Mouse (Mus musculus) thymus, adult 2 months (tissue): Measurements from ENCODE around the gene Maml3. TPM values are rescaled to one million over a fixed set of nuclear protein-coding genes. Genes with fewer than 3 reads are reported as not detected.

Experiments
- DNase-seq: peaks from one replicate; pipeline ENCODE4 v3.0.0; 2021
- H3K27ac ChIP-seq: fragments of 200-500 bp; 2 replicates; pipeline ENCODE4 v1.5.1; 2012; ENCODE audit warnings: low read length, control low read depth; ENCODE audit not compliant: control insufficient read depth, insufficient read depth
- H3K27me3 ChIP-seq: fragments of 200-500 bp; 2 replicates; pipeline ENCODE4 v1.6.1; 2012; ENCODE audit warnings: mild to moderate bottlenecking, low read length, moderate library complexity, mixed read lengths; ENCODE audit not compliant: control insufficient read depth, insufficient read depth
- H3K36me3 ChIP-seq: fragments of 200-500 bp; 2 replicates; pipeline ENCODE4 v1.6.1; 2012; ENCODE audit warnings: mild to moderate bottlenecking, low read length, moderate library complexity; ENCODE audit not compliant: control insufficient read depth, insufficient read depth
- H3K4me1 ChIP-seq: fragments of 200-500 bp; replicated peaks from 2 replicates; pipeline ENCODE4 v1.6.1; 2012; ENCODE audit warnings: low read length; ENCODE audit not compliant: control insufficient read depth, insufficient read depth
- H3K4me3 ChIP-seq: fragments of 200-500 bp; 2 replicates; pipeline ENCODE4 v1.5.1; 2012; ENCODE audit warnings: mild to moderate bottlenecking, low read length, control low read depth, moderate library complexity; ENCODE audit not compliant: control insufficient read depth, insufficient read depth
- CTCF ChIP-seq: fragments of 200-500 bp; IDR thresholded peaks from 2 replicates; pipeline ENCODE4 v1.5.1; 2012; ENCODE audit warnings: mild to moderate bottlenecking, control low read depth, low read length, moderate library complexity, borderline replicate concordance; ENCODE audit not compliant: control insufficient read depth, poor library complexity, insufficient read depth; ENCODE audit errors: extremely low read depth
- POLR2A ChIP-seq: fragments of 200-500 bp; IDR thresholded peaks from 2 replicates; pipeline ENCODE4 v1.6.1; 2012; ENCODE audit warnings: mild to moderate bottlenecking, low read length, control low read depth, moderate library complexity; ENCODE audit not compliant: control insufficient read depth, poor library complexity, insufficient read depth; ENCODE audit errors: extremely low read depth
- WGBS: fragments of 180-500 bp; shearing (Covaris S2); methylation state at CpG from one replicate; pipeline ENCODE4 v1.1.7; 2018; 5-methylcytosine and 5-hydroxymethylcytosine counted together
- polyA plus RNA-seq: library from polyadenylated mRNA; depleted of rRNA; stranded (reverse); fragments of >200 nt; gene quantifications from 2 replicates; pipeline ENCODE4 v1.2.3, GENCODE M21; 2012

The Maml3 gene
- polyA plus RNA-seq, 1 experiment, result 3.5 TPM

DNA sequence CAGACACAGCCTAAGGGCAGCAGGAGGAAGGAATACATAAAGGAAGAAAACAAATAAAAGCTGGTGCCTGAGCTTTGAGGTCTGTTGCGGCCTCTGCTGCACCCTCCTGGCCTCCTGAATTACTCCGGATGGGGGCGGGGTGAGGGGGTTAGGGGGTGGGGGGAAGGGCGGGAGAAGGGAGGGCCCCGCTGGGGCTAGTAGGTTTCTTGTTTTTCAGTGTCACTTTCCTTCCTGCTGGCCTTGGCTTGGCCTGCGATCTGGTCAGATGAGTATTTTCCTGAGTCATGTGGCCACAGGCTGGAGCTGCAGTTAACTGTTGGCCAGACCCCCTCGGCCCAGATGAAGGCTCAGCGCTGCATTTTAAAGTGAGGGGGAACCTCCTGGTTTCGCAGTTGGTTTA, 452.2 kb downstream of the Maml3 start:
- Histone ChIP-seq H3K27me3 (no peaks in the 10 kb centered on the region), H3K4me3 (peak overlapping the region; percentile 31), H3K4me1 (peaks cover 38% of the 10 kb centered on the region)

DNA sequence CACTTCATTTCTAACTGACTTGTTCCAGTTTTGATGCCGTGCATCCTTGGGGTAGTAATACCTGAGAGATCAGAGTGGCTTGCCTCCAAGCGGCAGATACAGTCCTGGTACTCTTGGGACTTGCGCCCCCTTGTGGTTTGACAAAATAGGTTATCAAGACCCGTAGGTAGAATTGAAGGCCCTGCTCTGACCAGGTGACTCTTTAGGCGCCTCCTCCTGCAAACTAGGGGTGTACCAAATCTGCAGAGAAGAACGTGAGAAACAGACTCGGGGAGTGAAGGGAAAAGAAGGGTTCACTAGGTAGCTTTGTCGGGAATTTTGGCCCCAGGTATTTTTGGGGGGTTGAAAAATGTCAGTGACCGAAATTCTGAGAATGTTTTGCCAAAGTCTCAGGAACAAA, 452.6 kb downstream of the Maml3 start:
- H3K4me3 ChIP-seq, result peak overlapping the region; percentile 20; the same call in 1 of the 2 replicates
- TF ChIP-seq POLR2A, result no peak
- no peak for TF ChIP-seq CTCF
- under 1% methylated on average over 9 of the region's 9 CpGs for WGBS

More for the DNA sequence above, 452.2 kb downstream of the Maml3 start:
- Histone ChIP-seq H3K36me3 (no peaks in the 10 kb centered on the region), H3K27ac (peak overlapping the region; percentile 87)
- WGBS, result under 1% methylated on average over 9 of the region's 9 CpGs
- TF ChIP-seq POLR2A (0 out of 2 replicates have a peak, but pooled peaks have one; percentile 37), CTCF (no peak)
- peak; percentile 50 for DNase-seq

DNA sequence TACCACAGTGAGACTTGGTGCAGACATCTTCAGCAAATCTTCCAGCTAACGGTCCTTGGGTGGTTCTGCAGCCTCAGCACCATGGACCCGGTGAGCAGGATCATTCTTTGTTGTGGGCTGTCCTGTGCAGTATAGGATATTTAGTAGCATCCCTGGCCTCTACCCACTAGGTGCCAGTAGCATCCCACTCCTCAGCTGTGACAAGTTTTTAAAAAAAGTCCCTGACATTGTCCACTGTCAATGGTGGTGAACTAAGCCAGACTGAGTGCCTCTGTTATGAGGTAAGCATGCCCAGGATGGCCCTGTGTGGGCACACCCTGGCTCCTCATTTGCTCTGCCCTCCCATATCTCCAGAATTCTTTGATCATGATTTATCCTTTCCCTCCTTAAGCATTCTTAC, 453.7 kb downstream of the Maml3 start:
- DNase-seq, result no peak
- no peak for TF ChIP-seq CTCF
- no peak for TF ChIP-seq POLR2A
- 83% methylated on average over 2 of the region's 2 CpGs for WGBS

More for the DNA sequence above, 452.6 kb downstream of the Maml3 start:
- H3K27ac ChIP-seq, result peak overlapping the region; percentile 87
- no peaks in the 10 kb centered on the region for H3K36me3 ChIP-seq
- H3K4me1 ChIP-seq, result peaks cover 38% of the 10 kb centered on the region
- DNase-seq, result peak; percentile 87
- no peaks in the 10 kb centered on the region for H3K27me3 ChIP-seq

DNA sequence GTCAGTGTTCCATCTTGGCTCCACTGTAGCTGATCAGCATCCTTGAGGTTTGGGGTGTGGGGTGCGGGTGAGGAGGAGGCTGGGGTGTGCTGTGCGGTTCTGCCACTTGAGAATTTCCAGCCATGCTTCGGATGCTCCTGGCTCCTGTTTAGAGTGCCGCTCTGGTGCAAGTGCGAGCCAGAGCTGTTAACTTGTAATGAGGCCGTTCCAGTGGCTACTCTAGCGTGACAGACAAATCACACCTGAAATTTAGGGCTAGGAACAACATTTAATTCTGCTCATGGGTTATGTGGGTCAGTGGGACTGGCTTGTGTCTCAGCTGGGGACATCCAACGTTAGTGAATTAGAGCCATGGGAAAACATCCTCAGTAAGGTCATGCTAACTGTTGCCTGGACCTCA, 454.9 kb downstream of the Maml3 start:
- Histone ChIP-seq H3K27me3 (no peaks in the 10 kb centered on the region), H3K27ac (no peak overlapping the region), H3K4me1 (peaks cover 23% of the 10 kb centered on the region), H3K36me3 (no peaks in the 10 kb centered on the region), H3K4me3 (no peak overlapping the region)
- DNase-seq, result no peak
- no peak for TF ChIP-seq CTCF
- TF ChIP-seq POLR2A, result no peak
- WGBS, result 93% methylated on average over 8 of the region's 8 CpGs

More for the DNA sequence above, 453.7 kb downstream of the Maml3 start:
- H3K4me3 ChIP-seq, result no peak overlapping the region
- H3K36me3 ChIP-seq, result no peaks in the 10 kb centered on the region
- no peak overlapping the region for H3K27ac ChIP-seq
- H3K27me3 ChIP-seq, result no peaks in the 10 kb centered on the region
- peaks cover 33% of the 10 kb centered on the region for H3K4me1 ChIP-seq

DNA sequence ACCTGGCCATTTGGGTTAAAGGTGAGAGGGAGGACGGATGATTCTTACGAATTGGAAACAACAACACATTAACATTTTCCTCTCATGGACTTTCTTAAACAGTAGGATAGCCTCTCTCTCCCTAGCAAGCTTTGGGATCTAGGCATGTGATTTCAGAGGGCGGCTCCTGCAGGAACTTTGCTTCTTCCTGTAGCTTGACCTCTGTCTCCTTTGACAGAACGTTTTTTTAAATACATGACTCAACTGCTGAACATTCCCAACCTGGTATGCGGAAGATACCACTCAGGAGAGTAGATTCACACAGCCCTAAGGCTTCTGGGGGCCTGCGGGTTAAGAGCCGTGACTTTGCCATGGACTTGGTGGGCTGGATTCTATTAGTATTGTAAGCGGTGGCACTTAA, 455.4 kb downstream of the Maml3 start:
- no peak for DNase-seq
- 95% methylated on average over 8 of the region's 8 CpGs for WGBS
- TF ChIP-seq CTCF (no peak), POLR2A (no peak)
- no peak overlapping the region for H3K27ac ChIP-seq
- no peaks in the 10 kb centered on the region for H3K27me3 ChIP-seq
- no peaks in the 10 kb centered on the region for H3K36me3 ChIP-seq
- no peak overlapping the region for H3K4me3 ChIP-seq
- H3K4me1 ChIP-seq, result peaks cover 23% of the 10 kb centered on the region

DNA sequence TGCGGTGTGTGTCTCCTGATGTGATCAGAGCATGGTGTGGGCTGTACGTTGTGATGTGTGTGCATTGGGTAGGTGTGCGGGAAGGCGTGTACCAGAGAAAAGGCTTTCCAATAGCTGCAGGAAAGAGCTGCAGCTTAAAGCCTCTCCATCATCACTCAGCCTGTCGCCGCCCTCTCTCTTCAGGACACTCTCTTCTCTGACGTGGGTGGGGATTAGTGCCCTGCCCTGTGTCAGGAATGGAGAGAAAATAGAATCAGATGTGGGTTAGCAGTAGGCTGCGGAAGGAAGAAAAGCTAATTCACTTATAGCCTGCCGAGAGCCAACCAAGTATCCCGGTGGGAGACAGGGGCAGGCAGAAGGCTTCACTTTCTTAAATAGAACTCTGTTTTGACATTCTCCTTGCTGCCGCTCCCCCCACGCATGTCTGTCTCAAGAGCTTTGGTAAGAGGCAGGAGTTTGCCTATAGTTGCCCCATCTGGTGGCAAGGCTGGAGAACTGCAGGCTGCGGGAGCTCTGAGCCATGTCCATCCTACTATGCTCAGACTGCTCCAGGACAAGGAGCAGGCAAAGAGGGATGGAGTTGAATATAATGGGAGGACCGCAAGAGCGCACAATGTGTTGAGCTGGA, 456.7 kb downstream of the Maml3 start:
- Histone ChIP-seq H3K4me3 (no peak overlapping the region), H3K27ac (no peak overlapping the region), H3K36me3 (no peaks in the 10 kb centered on the region), H3K4me1 (peaks cover 11% of the 10 kb centered on the region), H3K27me3 (no peaks in the 10 kb centered on the region)
- DNase-seq, result peak; percentile 77
- 51% methylated on average over 15 of the region's 15 CpGs for WGBS
- TF ChIP-seq CTCF (peak; percentile 94), POLR2A (no peak)
